21 mouse cellular contexts compared by ENCODE assay signal in the genomic region with DNA sequence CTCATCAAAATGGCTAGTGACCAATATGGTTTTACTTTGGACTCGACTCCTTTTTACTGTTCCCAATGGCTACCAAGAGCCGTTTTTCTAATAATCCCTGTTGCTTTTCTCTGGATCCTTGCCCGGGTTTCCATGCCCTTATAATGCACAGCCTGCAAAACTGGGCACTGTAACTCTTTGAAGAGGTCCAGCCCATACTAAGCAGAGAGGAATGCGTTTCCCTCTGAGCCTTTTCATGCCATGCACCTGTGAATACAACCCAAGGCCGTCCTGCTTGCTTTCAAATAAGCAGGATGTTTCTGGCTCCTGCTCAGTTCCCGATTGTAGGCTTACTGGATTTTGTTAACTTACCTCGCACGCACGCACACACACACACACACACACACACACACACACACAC.
"Had no signal": no experiment of that assay in that cellular context is flagged by ENCODE, and none has a peak within 500 bp of the region (broad histone marks: within the 10 kb centered on the region; RNA-seq: fewer than 3 reads in every experiment).

No protein-coding gene starts in this region.

- H3K27me3 ChIP-seq: megakaryocyte, embryonic 14.5 days had no signal

- DNase-seq: kidney, adult 18-20 months; kidney, adult 9 months; kidney, postnatal 25 days; layer of hippocampus, adult 9-11 months; liver, postnatal 0 days; lung, embryonic 14.5 days; lung, postnatal 10 days; lung, postnatal 36 days; thymus, adult 18-20 months; thymus, postnatal 36 days had no signal

- H3K27ac ChIP-seq: kidney, postnatal 0 days; layer of hippocampus, adult 2 months; liver, embryonic 14.5 days; midbrain, embryonic 10.5 days; midbrain, embryonic 13.5 days; neural tube, embryonic 13.5 days had no signal

- H3K4me3 ChIP-seq: layer of hippocampus, adult 2 months; limb, embryonic 15.5 days; megakaryocyte, embryonic 14.5 days; midbrain, embryonic 10.5 days; midbrain, embryonic 13.5 days; myocyte; neural tube, embryonic 13.5 days had no signal

- H3K9me3 ChIP-seq: limb, embryonic 15.5 days; megakaryocyte, embryonic 14.5 days; midbrain, embryonic 10.5 days; midbrain, embryonic 13.5 days; neural tube, embryonic 13.5 days had no signal

- H3K4me2 ChIP-seq: limb, embryonic 15.5 days; liver, embryonic 11.5 days; lung, embryonic 14.5 days; midbrain, embryonic 13.5 days; neural tube, embryonic 13.5 days had no signal

- H3K36me3 ChIP-seq: limb, embryonic 15.5 days; midbrain, embryonic 13.5 days; neural tube, embryonic 13.5 days had no signal

- H3K9ac ChIP-seq: limb, embryonic 15.5 days; liver, embryonic 14.5 days; liver, postnatal 0 days; lung, embryonic 14.5 days; midbrain, embryonic 13.5 days; neural tube, embryonic 13.5 days had no signal

- ATAC-seq: liver, postnatal 0 days; midbrain, embryonic 13.5 days; midbrain, embryonic 16.5 days had no signal
